Mouse (Mus musculus): ENCODE data around the gene Pik3ip1. TPM values are rescaled to one million over a fixed set of nuclear protein-coding genes. Genes with fewer than 3 reads are reported as not detected.

The Pik3ip1 gene
- 24.7 TPM for polyA plus RNA-seq (2021)

DNA sequence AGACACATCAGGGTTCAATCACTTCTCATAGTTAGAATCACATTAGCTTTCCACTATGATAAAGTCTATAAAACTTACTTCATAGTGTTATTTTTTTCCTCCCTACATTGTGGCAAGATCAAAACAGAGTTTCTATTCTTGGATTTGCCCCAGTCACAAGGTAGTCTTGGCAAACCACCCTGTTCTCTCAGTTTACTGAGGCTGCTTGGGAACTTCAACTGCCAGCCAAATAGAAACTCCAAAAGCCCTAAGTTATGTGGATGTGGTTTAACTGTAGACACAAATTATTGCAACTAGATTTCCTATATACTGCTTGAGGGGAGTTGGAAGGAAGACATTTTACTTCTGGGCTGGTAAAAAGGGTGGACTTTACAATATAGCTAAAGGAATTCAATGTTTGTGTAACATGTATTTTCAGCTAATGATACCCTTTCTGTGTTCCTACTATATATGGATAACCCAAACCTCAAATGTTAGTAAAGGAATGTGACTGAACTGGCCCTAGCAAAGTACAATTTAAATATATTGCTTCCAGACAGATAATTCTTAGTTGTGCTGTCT, at the start of gene Pik3ip1:
Pik3ip1 (plus strand) TSS at position 511 of the 561 bp plus-strand sequence.
- in situ Hi-C loops (cut with MboI; ENCODE audit: low pct_unique_long_range_greater_than_20kb), result no loop called here

DNA sequence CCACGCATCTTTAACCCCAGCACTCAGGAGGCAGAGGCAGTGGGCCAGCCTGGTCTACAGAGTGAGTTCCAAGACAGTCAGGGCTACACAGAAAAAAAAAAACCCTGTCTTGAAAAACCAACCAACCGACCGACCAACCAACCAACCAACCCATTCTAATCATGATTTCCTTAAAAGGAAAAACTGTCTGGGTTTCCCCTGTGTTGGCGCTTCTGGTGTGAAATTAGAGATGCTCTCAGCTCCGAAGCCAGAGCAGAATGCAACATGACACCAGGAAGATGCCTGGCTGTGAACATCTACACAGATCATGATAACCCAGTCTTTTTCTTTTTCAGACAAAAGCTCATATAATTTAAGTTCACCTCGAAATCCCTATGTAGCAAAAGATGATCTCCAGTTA, 47.3 kb upstream of the Pik3ip1 start:
- no peak for DNase-seq (ENCODE audit: low read depth, low spot score)

More for the DNA sequence above, at the start of gene Pik3ip1:
- H3K27me3 ChIP-seq, result no peaks in the 10 kb centered on the region
- DNase-seq (ENCODE audit: low read depth, low spot score), result no peak
- TF ChIP-seq CTCF (IDR thresholded peaks at IDR 0.05), result no peak
- ATAC-seq, result no peak
- ChIA-PET CTCF (interaction anchor here (1.0 to 3.7 kb wide), 5 partner anchors 13 to 57 kb away, joined by 3 to 22 read pairs (median 4); no protein-coding TSS in a partner anchor), POLR2A (interaction anchor here (0.6 to 0.7 kb wide), 2 partner anchors 38 to 96 kb away, joined by 3 to 6 read pairs; no protein-coding TSS in a partner anchor)

DNA sequence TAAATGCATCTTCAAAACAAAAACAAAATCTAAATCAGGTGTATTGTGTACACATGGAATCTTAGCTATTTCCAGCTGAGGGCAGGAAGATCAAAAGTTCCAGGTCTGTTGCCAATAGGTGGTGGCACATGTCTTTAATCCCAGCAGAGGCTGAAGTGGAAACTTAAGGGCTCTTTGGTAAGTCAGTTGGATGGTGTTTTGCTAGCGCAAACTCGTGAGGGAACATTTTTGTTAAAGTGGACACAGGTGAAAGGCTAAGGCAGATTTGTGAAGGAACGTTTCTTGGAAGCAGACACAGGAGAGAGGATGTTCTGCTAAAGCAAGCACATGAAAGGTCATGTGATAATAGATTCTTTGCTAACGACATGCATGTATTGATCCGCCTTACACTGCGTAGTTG, 46.6 kb upstream of the Pik3ip1 start:
- ATAC-seq (no peak), DNase-seq (ENCODE audit: low read depth, low spot score) (no peak)
- in situ Hi-C loops (cut with MboI; ENCODE audit: low pct_unique_long_range_greater_than_20kb), result no loop called here
- no peak for TF ChIP-seq CTCF (IDR thresholded peaks at IDR 0.05)
- no peaks in the 10 kb centered on the region for H3K27me3 ChIP-seq
- ChIA-PET CTCF (no interaction called here), POLR2A (no interaction called here)

More for the DNA sequence above, 47.3 kb upstream of the Pik3ip1 start:
- in situ Hi-C loops (cut with MboI; ENCODE audit: low pct_unique_long_range_greater_than_20kb), result no loop called here
- ChIA-PET POLR2A (no interaction called here), CTCF (no interaction called here)
- no peaks in the 10 kb centered on the region for H3K27me3 ChIP-seq
- TF ChIP-seq CTCF (IDR thresholded peaks at IDR 0.05), result no peak
- no peak for ATAC-seq

GRCm38 (mm10) chr11:3285940-3286339, 44.3 kb upstream of the Pik3ip1 start:
- in situ Hi-C loops (cut with MboI; ENCODE audit: low pct_unique_long_range_greater_than_20kb), result no loop called here
- no peaks in the 10 kb centered on the region for H3K27me3 ChIP-seq
- no peak for TF ChIP-seq CTCF (IDR thresholded peaks at IDR 0.05)
- POLR2A ChIA-PET, result no interaction called here
- CTCF ChIA-PET, result interaction anchor here (1.0 kb wide), 1 partner anchor 14 kb away, joined by 3 read pairs; no protein-coding TSS in a partner anchor
- DNase-seq (ENCODE audit: low read depth, low spot score) (no peak), ATAC-seq (no peak)

GRCm38 (mm10) chr11:3287131-3287530, 43.1 kb upstream of the Pik3ip1 start:
- no peak for DNase-seq (ENCODE audit: low read depth, low spot score)
- TF ChIP-seq CTCF (IDR thresholded peaks at IDR 0.05), result no peak
- H3K27me3 ChIP-seq, result no peaks in the 10 kb centered on the region
- POLR2A ChIA-PET, result interaction anchor here (6.9 kb wide), 1 partner anchor 20 kb away, joined by 63 read pairs; the partner anchor contains the start of gene Drg1
- ATAC-seq, result no peak
- in situ Hi-C loops (cut with MboI; ENCODE audit: low pct_unique_long_range_greater_than_20kb), result no loop called here
- CTCF ChIA-PET, result interaction anchor here (0.7 to 1.7 kb wide), 3 partner anchors 27 to 96 kb away, joined by 3 to 5 read pairs (median 3); no protein-coding TSS in a partner anchor

GRCm38 (mm10) chr11:3287921-3288320, 42.3 kb upstream of the Pik3ip1 start:
- no peak for TF ChIP-seq CTCF (IDR thresholded peaks at IDR 0.05)
- no peak for DNase-seq (ENCODE audit: low read depth, low spot score)
- ChIA-PET CTCF (interaction anchor here (0.8 to 2.0 kb wide), 3 partner anchors 22 to 59 kb away, joined by 3 to 7 read pairs (median 5); partner anchors contain the start of gene Drg1), POLR2A (interaction anchor here (6.3 to 6.9 kb wide), 2 partner anchors 21 to 25 kb away, joined by 29 to 63 read pairs; partner anchors contain the start of gene Drg1)
- no peak for ATAC-seq
- in situ Hi-C loops (cut with MboI; ENCODE audit: low pct_unique_long_range_greater_than_20kb), result no loop called here
- H3K27me3 ChIP-seq, result no peaks in the 10 kb centered on the region

DNA sequence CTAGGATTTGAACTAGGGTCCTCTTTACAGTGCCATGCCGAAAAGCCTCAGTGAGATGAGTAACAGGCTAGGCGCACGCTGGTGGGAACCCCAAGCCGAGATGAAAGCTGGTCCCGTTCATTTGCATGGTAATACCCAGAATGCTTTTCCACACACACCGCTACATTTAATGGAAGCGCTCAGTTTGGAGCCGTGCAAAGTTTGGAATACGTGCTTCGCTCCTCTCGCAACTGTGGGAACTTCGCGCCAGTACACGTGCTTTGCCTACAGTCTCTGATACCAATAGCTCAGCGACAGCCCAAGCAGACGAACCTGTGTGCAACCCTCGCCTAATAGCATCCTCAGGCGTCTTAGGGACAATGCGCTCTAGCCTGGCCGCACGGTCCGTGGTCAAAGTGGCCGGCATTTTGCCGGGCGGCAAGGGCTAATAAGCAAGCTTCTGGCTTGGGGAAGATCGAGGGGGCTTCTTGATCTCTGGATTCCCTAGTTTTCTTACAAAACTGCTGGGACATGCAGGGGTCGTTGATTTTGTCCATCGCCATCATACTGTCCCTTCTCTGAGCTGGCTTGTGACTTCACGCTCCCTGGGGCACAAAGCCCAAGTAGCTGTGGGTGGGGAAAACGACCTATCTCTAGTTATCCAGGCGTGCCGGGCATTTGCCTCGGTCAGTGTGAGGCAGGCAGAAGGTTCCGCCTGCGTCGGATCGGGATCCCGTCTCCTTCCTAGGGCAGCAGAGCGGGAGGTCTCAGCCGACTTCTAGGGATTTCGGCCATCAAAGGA, 41.5 kb upstream of the Pik3ip1 start, which contains the start of gene Patz1:
Patz1 (plus strand) TSS at position 354 of the 781 bp plus-strand sequence.
- DNase-seq (ENCODE audit: low read depth, low spot score) (no peak), ATAC-seq (peak; percentile 23)
- no peaks in the 10 kb centered on the region for H3K27me3 ChIP-seq
- ChIA-PET CTCF (interaction anchor here (1.0 to 2.0 kb wide), 3 partner anchors 13 to 43 kb away, joined by 4 to 7 read pairs (median 4); partner anchors contain the start of gene Drg1), POLR2A (interaction anchor here (0.9 to 6.9 kb wide), 8 partner anchors 10 to 96 kb away, joined by 3 to 63 read pairs (median 8); partner anchors contain the start of genes Drg1, Eif4enif1 and Sfi1)
- in situ Hi-C loops (cut with MboI; ENCODE audit: low pct_unique_long_range_greater_than_20kb), result no loop called here
- TF ChIP-seq CTCF (IDR thresholded peaks at IDR 0.05), result no peak

- ChIA-PET POLR2A (interaction anchor here (0.6 to 6.9 kb wide), 9 partner anchors 9 to 96 kb away, joined by 3 to 63 read pairs (median 6); partner anchors contain the start of genes Drg1, Eif4enif1 and Sfi1), CTCF (interaction anchor here (1.0 to 2.0 kb wide), 3 partner anchors 12 to 44 kb away, joined by 4 to 7 read pairs (median 4); partner anchors contain the start of gene Drg1)
- ATAC-seq (no peak), DNase-seq (ENCODE audit: low read depth, low spot score) (no peak)
- in situ Hi-C loops (cut with MboI; ENCODE audit: low pct_unique_long_range_greater_than_20kb), result no loop called here
- no peaks in the 10 kb centered on the region for H3K27me3 ChIP-seq
- no peak for TF ChIP-seq CTCF (IDR thresholded peaks at IDR 0.05)
These were observed 40.8 kb upstream of the Pik3ip1 start for GRCm38 (mm10) chr11:3289302-3289802.

- POLR2A ChIA-PET, result interaction anchor here (0.6 to 6.9 kb wide), 11 partner anchors 10 to 97 kb away, joined by 3 to 63 read pairs (median 6); partner anchors contain the start of genes Drg1 and Sfi1
- in situ Hi-C loops (cut with MboI; ENCODE audit: low pct_unique_long_range_greater_than_20kb), result no loop called here
- CTCF ChIA-PET, result interaction anchor here (0.9 to 2.0 kb wide), 8 partner anchors 9 to 29 kb away, joined by 3 to 7 read pairs (median 4); partner anchors contain the start of gene Drg1
- no peak for DNase-seq (ENCODE audit: low read depth, low spot score)
- H3K27me3 ChIP-seq, result no peaks in the 10 kb centered on the region
- no peak for TF ChIP-seq CTCF (IDR thresholded peaks at IDR 0.05)
- ATAC-seq, result peak; percentile 28
These were observed 40.2 kb upstream of the Pik3ip1 start for GRCm38 (mm10) chr11:3289803-3290639.
